Mouse (Mus musculus): Measurements from ENCODE around the gene Hsph1. TPM values are rescaled to one million over a fixed set of nuclear protein-coding genes. Genes with fewer than 3 reads are reported as not detected.

Hsph1 gene
- total RNA-seq, 1 experiment from 2014 or later = 113 TPM

DNA sequence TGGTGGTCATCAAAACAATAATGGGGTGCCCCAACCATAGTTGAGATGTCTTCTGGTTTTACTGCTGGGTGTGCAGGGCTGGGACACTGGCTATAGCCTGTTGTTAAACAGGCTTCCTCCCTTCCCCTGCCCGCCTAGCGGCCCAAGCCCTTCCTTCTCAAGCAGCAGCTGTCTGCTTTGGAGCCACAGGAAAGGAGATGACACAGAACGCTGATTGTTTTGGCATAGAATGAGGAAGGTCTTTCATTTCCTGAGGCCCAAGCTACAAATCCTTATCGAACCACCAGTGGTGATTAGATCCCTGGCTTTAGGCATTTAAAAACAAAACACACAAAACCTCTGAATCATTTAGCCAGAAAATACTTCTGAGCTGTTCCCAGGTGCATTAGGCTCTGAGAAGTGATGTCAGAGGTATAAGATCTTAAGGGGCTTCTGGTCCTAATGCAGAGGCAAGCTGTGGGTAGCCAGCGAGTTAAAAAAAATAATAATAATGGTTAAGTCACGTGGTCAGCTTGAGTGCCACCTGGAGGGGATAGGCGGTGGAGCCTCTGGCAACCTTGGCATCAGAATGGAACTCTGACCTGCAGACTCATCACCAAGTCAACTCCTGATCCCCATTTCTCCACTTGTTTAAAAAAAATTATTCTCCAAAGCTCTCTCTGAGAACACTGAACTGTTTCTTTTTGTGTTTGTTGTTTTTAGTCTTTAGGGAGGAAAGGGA lies 47.2 kb downstream of the Hsph1 start:
- DNase-seq = no peak

GRCm38 (mm10) chr5:149587327-149587895 lies 48.8 kb downstream of the Hsph1 start:
- DNase-seq = no peak

GRCm38 (mm10) chr5:149585910-149586309 lies 50.3 kb downstream of the Hsph1 start:
- peak; percentile 72 for DNase-seq

GRCm38 (mm10) chr5:149585231-149585630 lies 50.9 kb downstream of the Hsph1 start:
- DNase-seq = no peak

DNA sequence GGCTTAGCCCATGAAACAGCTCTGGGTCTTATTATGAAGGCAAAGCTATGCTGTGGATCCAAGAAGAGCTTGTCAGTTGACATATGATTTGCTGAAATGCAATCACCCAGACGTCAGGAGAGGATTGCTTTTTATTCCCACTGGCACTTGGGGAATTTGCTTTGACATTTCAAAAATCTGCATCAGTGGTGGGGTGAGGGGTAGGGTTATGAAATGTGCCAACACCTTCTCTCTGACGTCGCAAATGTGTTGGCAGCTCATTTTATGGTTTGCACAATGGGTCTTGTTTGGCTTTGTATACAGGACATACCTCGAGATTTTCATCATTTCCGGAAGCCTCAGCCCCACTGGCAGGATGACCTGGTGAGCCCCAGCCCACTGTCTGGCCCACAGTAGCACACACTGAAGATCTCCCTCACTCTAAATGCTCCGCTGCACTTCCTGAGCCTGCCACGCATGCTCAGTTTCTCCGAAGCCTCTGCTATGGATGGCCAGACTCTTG lies 52.0 kb downstream of the Hsph1 start:
- DNase-seq = no peak

GRCm38 (mm10) chr5:149583507-149583906 lies 52.7 kb downstream of the Hsph1 start:
- no peak for DNase-seq

GRCm38 (mm10) chr5:149582642-149583262 lies 53.4 kb downstream of the Hsph1 start:
- no peak for DNase-seq

DNA sequence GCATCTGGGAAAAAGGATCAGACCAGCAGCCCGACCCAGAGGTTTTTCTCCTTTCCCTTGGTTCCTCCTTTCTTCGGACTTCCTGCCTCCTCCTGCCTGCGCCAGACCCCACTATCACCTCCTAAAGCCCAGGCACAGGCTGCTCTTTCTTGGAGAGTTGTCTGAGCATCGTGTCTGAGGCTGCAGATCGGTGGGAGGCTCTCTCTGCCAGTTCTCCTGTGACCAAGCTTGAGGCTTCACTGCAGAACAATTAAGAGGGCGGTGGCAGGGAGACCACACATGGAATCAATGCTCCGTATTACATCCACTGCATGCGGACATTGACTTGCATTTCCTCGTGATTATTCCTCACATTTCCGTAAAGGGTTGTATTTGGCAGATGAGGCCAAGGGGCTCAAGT lies 58.7 kb downstream of the Hsph1 start:
- DNase-seq = no peak

DNA sequence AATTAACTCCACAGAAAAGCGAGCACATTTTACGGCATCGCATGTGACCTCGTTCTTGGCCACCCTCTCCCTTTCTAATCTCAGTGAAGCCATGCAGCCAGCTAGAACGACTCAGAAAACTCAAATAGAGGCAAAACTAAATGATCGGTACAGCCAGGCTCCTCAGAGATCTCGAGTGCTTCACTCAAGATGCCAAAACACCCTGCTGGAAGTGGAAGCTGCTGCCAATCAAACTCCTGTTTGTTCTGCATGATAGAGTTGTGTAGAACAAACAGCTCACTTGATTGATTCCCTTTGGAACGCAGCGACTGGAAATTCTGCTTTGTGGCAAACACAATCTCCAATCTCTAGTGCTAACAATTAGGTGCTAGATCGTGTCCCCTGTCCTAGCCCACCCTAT lies 59.2 kb downstream of the Hsph1 start:
- DNase-seq = no peak

DNA sequence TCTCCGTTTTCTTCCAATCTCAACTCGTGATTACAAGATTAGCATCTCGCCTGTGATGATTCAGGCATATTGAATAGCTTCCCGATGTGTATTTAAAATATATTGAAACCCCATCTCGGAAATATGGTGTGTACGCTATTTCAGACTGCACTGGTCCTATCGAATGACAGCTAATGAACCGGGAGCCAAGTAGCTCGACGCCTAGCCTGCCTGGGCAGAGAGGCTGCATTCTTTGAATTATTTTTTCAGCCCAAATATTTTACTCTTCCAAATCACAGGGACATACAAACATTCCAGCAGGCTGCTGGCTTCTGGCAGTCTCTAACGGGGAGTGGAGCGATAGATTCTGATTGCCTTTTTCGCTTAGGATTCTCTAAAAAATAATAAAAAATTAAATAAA lies 67.2 kb downstream of the Hsph1 start:
- DNase-seq = no peak

DNA sequence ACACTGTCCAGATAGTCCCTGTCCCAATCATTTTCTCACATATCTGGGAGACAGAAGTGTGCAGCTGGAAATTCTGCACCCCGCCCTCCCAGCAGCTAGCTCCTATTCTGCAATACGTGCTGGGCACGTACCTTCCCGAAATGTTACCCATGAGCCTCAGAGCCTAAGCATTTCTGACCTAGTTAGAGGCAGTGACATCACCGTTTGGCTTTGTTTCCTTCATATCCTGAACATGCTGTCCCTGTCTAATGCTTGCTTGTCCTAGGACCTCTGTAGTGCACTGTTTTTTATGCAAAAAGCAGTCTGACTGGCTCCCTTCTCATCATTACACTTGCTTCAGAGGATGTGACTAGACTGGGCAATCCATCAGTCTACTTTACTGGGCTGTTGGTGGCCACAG lies 69.2 kb downstream of the Hsph1 start:
- DNase-seq = peak; percentile 42

DNA sequence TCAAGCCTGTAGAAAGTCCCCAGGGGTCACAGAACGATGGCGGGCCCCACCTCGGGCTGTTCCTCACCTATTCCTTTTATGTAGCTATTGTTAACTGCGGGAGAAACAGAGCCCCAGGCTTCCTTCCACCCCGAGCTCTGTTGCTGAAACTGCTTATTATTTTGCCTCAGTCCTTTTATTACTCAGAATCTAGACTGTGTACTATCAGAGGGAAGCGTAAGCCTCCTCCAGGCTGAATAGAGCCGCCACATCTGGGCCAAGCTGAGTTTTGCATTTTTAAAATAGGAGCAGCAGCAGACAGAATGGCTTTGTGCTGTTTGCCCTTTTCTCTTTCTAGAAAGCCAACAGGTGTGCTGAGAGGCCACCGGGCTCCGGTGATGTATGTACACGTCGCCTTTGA lies 70.2 kb downstream of the Hsph1 start:
- DNase-seq = no peak

Other genes starting within 250 kb of the Hsph1 start
- gene Medag, start 224.6 kb downstream of the Hsph1 start, total RNA-seq (2021) = 3.9 and 4.5 TPM in 2 replicates
- not detected in 2 replicates for gene Tex26, start 196.7 kb downstream of the Hsph1 start, total RNA-seq (2021)
- gene Wdr95, start 107.7 kb downstream of the Hsph1 start, total RNA-seq (2021) = 0.34 TPM in 1 of 2 replicates, not detected in the other
- gene B3glct, start 41.9 kb upstream of the Hsph1 start, total RNA-seq (2021) = 20.5 and 22.9 TPM in 2 replicates